Mouse (Mus musculus) ES-E14 (cell line): ENCODE data around the gene Ndufb8. TPM values are rescaled to one million over a fixed set of nuclear protein-coding genes. Genes with fewer than 3 reads are reported as not detected.

Experiments used
- DNase-seq: peaks from one replicate; pipeline ENCODE4 v3.0.0-alpha.2; 2013; ENCODE audit warnings: low read depth, low spot score
- H3K27ac ChIP-seq: 2 replicates; pipeline ENCODE4 v1.5.1; 2012; ENCODE audit warnings: low read depth, mild to moderate bottlenecking, low read length, moderate library complexity, mixed read lengths; ENCODE audit not compliant: poor library complexity, insufficient read depth, severe bottlenecking
- H3K36me3 ChIP-seq: 2 replicates; pipeline ENCODE4 v1.6.1; 2012; ENCODE audit warnings: mild to moderate bottlenecking, low read length, moderate library complexity, mixed read lengths; ENCODE audit not compliant: control insufficient read depth, poor library complexity, insufficient read depth, severe bottlenecking
- H3K4me1 ChIP-seq, 2 experiments: fragments of 150-350 bp in 1 of 2; sonication (generic) in 1 of 2; 2 replicates each; pipeline ENCODE4 v1.6.1; 2012; ENCODE audit warnings: low read length in 2 of 2, mild to moderate bottlenecking in 1 of 2, mixed read lengths in 1 of 2; ENCODE audit not compliant: control insufficient read depth in 2 of 2, insufficient read depth in 2 of 2, poor library complexity in 1 of 2
- H3K4me3 ChIP-seq, 2 experiments: fragments of 150-350 bp in 1 of 2; sonication (generic) in 1 of 2; 2 replicates each; pipeline ENCODE4 v1.5.1; 2012; ENCODE audit warnings: low read length in 2 of 2, low read depth in 1 of 2, mild to moderate bottlenecking in 1 of 2, mixed read lengths in 1 of 2; ENCODE audit not compliant: insufficient read depth in 1 of 2, poor library complexity in 1 of 2, severe bottlenecking in 1 of 2
- H3K9ac ChIP-seq: 2 replicates; pipeline ENCODE4 v1.6.1; 2012; ENCODE audit warnings: low read depth, mild to moderate bottlenecking, low read length, mixed read lengths; ENCODE audit not compliant: poor library complexity, insufficient read depth, severe bottlenecking
- H3K9me3 ChIP-seq: fragments of 150-350 bp; sonication (generic); 2 replicates; pipeline ENCODE4 v1.6.1; 2012; ENCODE audit warnings: low read depth, mild to moderate bottlenecking, low read length; ENCODE audit not compliant: control insufficient read depth, insufficient read depth
- CHD2 ChIP-seq: IDR thresholded peaks from 2 replicates; pipeline ENCODE4 v1.6.1; 2014; ENCODE audit warnings: mild to moderate bottlenecking, low read depth, low read length, inconsistent platforms
- HCFC1 ChIP-seq: IDR thresholded peaks from 2 replicates; pipeline ENCODE4 v1.6.1; 2012; ENCODE audit warnings: low read length, inconsistent platforms, borderline replicate concordance; ENCODE audit not compliant: insufficient read depth
- MAFK ChIP-seq: IDR thresholded peaks from 2 replicates; pipeline ENCODE4 v1.6.1; 2014; ENCODE audit warnings: mild to moderate bottlenecking, low read depth, low read length, inconsistent platforms; ENCODE audit not compliant: insufficient read depth
- ZC3H11A ChIP-seq: IDR thresholded peaks from 2 replicates; pipeline ENCODE4 v1.6.1; 2012; ENCODE audit warnings: low read depth, mild to moderate bottlenecking, inconsistent platforms, low read length, borderline replicate concordance
- ZNF384 ChIP-seq: IDR thresholded peaks from 2 replicates; pipeline ENCODE4 v1.6.1; 2012; ENCODE audit warnings: low read depth, low read length, inconsistent platforms
- in situ Hi-C, 2 experiments: fragments of 600-800 bp; cut with MboI; formaldehyde crosslinking; loops; one replicate each; pipeline ENCODE4 v1.15.1; 2025; ENCODE audit warnings: low sequenced_read_pairs in 2 of 2, inconsistent platforms in 1 of 2; ENCODE audit not compliant: unreplicated experiment in 2 of 2
- total RNA-seq: library from RNA; depleted of rRNA; stranded (reverse); fragments of 300-350 nt; gene quantifications from 2 replicates; pipeline ENCODE4 v1.2.3, GENCODE M21; 2012

The Ndufb8 gene
- total RNA-seq, 1 experiment, result 431 TPM

DNA sequence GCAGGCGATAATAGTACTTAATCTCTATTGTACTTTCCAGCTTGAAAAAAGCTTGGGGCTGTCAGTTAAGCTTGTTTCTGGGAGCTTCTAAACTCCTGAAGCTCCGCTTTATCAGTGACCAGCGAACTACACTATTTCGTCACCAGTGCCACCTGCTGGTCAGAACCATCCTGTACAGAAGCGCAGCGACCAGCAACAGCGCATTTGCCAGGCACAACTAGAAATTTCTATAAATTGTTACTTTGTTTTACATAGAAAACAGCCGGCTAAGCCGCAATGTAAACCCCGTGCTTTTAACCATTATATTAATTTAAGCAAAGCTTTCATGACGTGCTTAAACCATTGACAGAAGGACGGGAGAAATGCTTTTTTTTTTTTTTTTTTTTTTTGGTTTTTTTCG lies 10.5 kb downstream of the Ndufb8 start:
- DNase-seq, result peak; percentile 68
- in situ Hi-C loops, result no loop called here
- Histone ChIP-seq H3K9ac (no peak overlapping the region), H3K4me3 (peak overlapping the region in 1 of 2 experiments; percentile 91; a peak in 1 of 4 replicates), H3K36me3 (peaks cover under 1% of the 10 kb centered on the region; the same call in 1 of the 2 replicates), H3K9me3 (no peaks in the 10 kb centered on the region), H3K27ac (no peak overlapping the region), H3K4me1 (no peaks in the 10 kb centered on the region)
- no peak for TF ChIP-seq ZC3H11A
- no peak for TF ChIP-seq ZNF384
- no peak for TF ChIP-seq HCFC1
- TF ChIP-seq MAFK, result no peak
- no peak for TF ChIP-seq CHD2

DNA sequence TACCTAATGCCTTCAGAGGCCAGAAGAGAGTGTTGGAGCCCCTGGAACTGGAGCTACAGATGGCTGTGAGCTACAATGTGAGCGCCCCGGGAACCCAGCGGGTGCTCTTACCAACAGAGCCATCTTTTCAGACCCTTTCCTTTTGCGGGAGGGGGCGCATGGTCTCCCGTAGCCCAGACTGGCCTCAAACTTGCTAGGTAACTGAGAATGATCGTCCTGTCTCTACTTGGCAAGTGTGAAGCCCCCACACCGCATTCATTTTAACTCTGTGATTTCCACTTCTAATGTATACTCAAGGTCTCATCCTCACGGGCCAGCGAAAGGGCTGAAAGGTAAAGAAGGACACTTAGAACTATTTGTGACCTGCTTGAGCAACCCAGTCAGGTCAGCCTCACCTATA lies 10.9 kb downstream of the Ndufb8 start:
- Histone ChIP-seq H3K9me3 (no peaks in the 10 kb centered on the region), H3K4me3 (no peak overlapping the region), H3K4me1 (no peaks in the 10 kb centered on the region), H3K9ac (no peak overlapping the region), H3K27ac (no peak overlapping the region), H3K36me3 (no peaks in the 10 kb centered on the region)
- DNase-seq, result no peak
- in situ Hi-C loops, result no loop called here
- TF ChIP-seq MAFK, result no peak
- TF ChIP-seq ZC3H11A, result no peak
- TF ChIP-seq HCFC1, result no peak
- no peak for TF ChIP-seq ZNF384
- TF ChIP-seq CHD2, result no peak

DNA sequence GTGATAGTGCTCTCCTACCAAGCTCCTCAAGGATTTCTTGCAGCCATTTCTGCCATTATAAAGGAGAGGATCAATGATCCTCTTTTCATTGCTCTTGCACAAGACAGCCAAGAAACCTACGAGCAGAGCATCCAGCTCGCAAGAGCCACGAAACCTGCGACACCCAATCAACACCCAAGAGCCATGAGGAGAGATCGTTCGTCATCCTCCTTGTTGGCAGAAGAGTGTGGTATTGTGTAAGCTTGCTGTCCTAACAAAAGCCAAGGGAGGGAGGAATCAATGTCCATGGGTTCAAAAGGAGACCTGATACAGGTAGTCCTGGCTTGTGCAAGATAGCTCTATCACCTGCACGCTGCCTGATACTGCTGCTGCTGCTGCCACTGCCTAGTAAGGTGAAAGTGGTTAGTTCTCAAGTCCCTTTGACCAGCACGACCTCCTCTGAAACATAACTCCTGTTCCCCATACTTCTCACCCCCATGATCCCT lies 12.5 kb downstream of the Ndufb8 start:
- TF ChIP-seq CHD2 (no peak), MAFK (no peak), HCFC1 (no peak), ZNF384 (no peak), ZC3H11A (no peak)
- H3K27ac ChIP-seq, result no peak overlapping the region
- no peaks in the 10 kb centered on the region for H3K9me3 ChIP-seq
- H3K9ac ChIP-seq, result no peak overlapping the region
- H3K4me3 ChIP-seq, result no peak overlapping the region
- no peak for DNase-seq
- H3K4me1 ChIP-seq, result no peaks in the 10 kb centered on the region
- in situ Hi-C loops, result no loop called here
- no peaks in the 10 kb centered on the region for H3K36me3 ChIP-seq

DNA sequence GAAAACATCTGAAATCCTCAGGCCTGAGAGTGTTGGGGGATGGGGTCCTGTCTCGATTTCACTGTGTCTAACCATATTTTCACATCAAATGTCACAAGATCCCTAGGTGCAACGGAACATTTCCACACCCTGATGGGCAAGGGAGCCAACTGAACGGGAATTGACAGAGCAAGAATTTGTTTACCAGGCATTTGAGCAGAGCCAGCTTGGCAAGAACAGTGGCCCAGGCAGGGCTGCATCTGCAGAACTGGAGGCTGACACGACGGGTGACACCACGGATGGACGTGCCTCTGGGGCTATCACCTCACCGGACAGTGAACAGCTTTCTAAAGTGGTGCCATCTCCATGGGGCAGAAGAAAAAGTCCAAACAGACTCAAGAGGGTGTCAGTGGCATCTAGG lies 17.8 kb downstream of the Ndufb8 start:
- in situ Hi-C loops, result no loop called here
- Histone ChIP-seq H3K4me3 (no peak overlapping the region), H3K4me1 (no peaks in the 10 kb centered on the region; a peak in 1 of 4 replicates), H3K27ac (no peak overlapping the region), H3K9me3 (no peaks in the 10 kb centered on the region), H3K9ac (no peak overlapping the region), H3K36me3 (no peaks in the 10 kb centered on the region; the same call in 1 of the 2 replicates)
- DNase-seq, result no peak
- no peak for TF ChIP-seq HCFC1
- TF ChIP-seq ZC3H11A, result no peak
- TF ChIP-seq ZNF384, result no peak
- no peak for TF ChIP-seq MAFK
- no peak for TF ChIP-seq CHD2

GRCm38 (mm10) chr19:44535376-44535775 lies 19.9 kb downstream of the Ndufb8 start:
- in situ Hi-C loops, result no loop called here
- Histone ChIP-seq H3K4me3 (no peak overlapping the region), H3K4me1 (no peaks in the 10 kb centered on the region; a peak in 1 of 4 replicates), H3K9ac (no peak overlapping the region), H3K27ac (no peak overlapping the region), H3K9me3 (no peaks in the 10 kb centered on the region), H3K36me3 (no peaks in the 10 kb centered on the region; the same call in 1 of the 2 replicates)
- no peak for DNase-seq
- no peak for TF ChIP-seq HCFC1
- TF ChIP-seq CHD2, result no peak
- no peak for TF ChIP-seq ZC3H11A
- no peak for TF ChIP-seq ZNF384
- no peak for TF ChIP-seq MAFK
